Mouse (Mus musculus): ENCODE data around the gene Olfr1049.
"Not testable (repeated sequence)": the region's sequence is repeated elsewhere in the genome, so short reads cannot be mapped to it uniquely, and the experiment has no call there.

Olfr1049 gene

GRCm38 (mm10) chr2:86258228-86258627, at the start of gene Olfr1049:
Gene Olfr1049 (minus strand): TSS chr2:86258328.
- not testable (repeated sequence) for DNase-seq

- no peak for DNase-seq
Observed at GRCm38 (mm10) chr2:86292155-86292554, 34.0 kb upstream of the Olfr1049 start, which contains the start of gene Olfr1052. Gene Olfr1052 (plus strand): TSS chr2:86292455.

- not testable (repeated sequence) for DNase-seq
Observed at GRCm38 (mm10) chr2:86278988-86279387, 20.9 kb upstream of the Olfr1049 start, which contains the start of gene Olfr1051. Gene Olfr1051 (minus strand): TSS chr2:86279088.

GRCm38 (mm10) chr2:86240189-86240588, 17.9 kb downstream of the Olfr1049 start, which contains the start of gene Olfr1048:
Gene Olfr1048 (minus strand): TSS chr2:86240289.
- no peak for DNase-seq

GRCm38 (mm10) chr2:86231301-86231700, 26.8 kb downstream of the Olfr1049 start, which contains the start of gene Olfr1047:
Gene Olfr1047 (minus strand): TSS chr2:86231401.
- DNase-seq = no peak

- no peak for DNase-seq
Observed at GRCm38 (mm10) chr2:86219214-86219613, 38.9 kb downstream of the Olfr1049 start, which contains the start of gene Olfr1046. Gene Olfr1046 (minus strand): TSS chr2:86219314.

Measured in retina, postnatal 1 day (tissue).